Mouse (Mus musculus): Measurements from ENCODE around the gene Slc25a36. TPM values are rescaled to one million over a fixed set of nuclear protein-coding genes. Genes with fewer than 3 reads are reported as not detected.

Slc25a36 gene
- polyA plus RNA-seq, 1 experiment from 2014 or later: 45.1 TPM

GRCm38 (mm10) chr9:97114271-97114670 lies 3.3 kb upstream of the Slc25a36 start:
- no peak overlapping the region for H3K4me3 ChIP-seq (ENCODE audit: low read length)
- 94% methylated on average over 10 of the region's 10 CpGs for WGBS
- no peak for ATAC-seq
- no peaks in the 10 kb centered on the region for H3K36me3 ChIP-seq (ENCODE audit: control insufficient read depth, insufficient read depth, low read length)
- H3K9ac ChIP-seq (ENCODE audit: low read depth, low read length): no peak overlapping the region
- no peaks in the 10 kb centered on the region for H3K9me3 ChIP-seq (ENCODE audit: control insufficient read depth, low read length)
- no peak overlapping the region for H3K27ac ChIP-seq (ENCODE audit: low read length)
- no peaks in the 10 kb centered on the region for H3K27me3 ChIP-seq (replicated peaks; ENCODE audit: control insufficient read depth, insufficient read depth, low read length)
- H3K4me1 ChIP-seq (ENCODE audit: control insufficient read depth, insufficient read depth, low read length): peaks cover 10% of the 10 kb centered on the region; the same call in 1 of the 2 replicates
- H3K4me2 ChIP-seq (ENCODE audit: low read depth, low read length): no peak overlapping the region

GRCm38 (mm10) chr9:97113555-97113929 lies 2.6 kb upstream of the Slc25a36 start:
- Histone ChIP-seq H3K4me2 (ENCODE audit: low read depth, low read length) (no peak overlapping the region), H3K9me3 (ENCODE audit: control insufficient read depth, low read length) (no peaks in the 10 kb centered on the region), H3K27ac (ENCODE audit: low read length) (no peak overlapping the region), H3K4me1 (ENCODE audit: control insufficient read depth, insufficient read depth, low read length) (peaks cover 15% of the 10 kb centered on the region; the same call in 1 of the 2 replicates), H3K36me3 (ENCODE audit: control insufficient read depth, insufficient read depth, low read length) (no peaks in the 10 kb centered on the region), H3K9ac (ENCODE audit: low read depth, low read length) (no peak overlapping the region), H3K4me3 (ENCODE audit: low read length) (no peak overlapping the region), H3K27me3 (replicated peaks; ENCODE audit: control insufficient read depth, insufficient read depth, low read length) (no peaks in the 10 kb centered on the region)
- WGBS: 47% methylated on average over 5 of the region's 5 CpGs
- no peak for ATAC-seq

GRCm38 (mm10) chr9:97112797-97113554 lies 2.0 kb upstream of the Slc25a36 start:
- H3K9me3 ChIP-seq (ENCODE audit: control insufficient read depth, low read length): no peaks in the 10 kb centered on the region
- peaks cover 15% of the 10 kb centered on the region; the same call in 1 of the 2 replicates for H3K4me1 ChIP-seq (ENCODE audit: control insufficient read depth, insufficient read depth, low read length)
- no peak overlapping the region for H3K27ac ChIP-seq (ENCODE audit: low read length)
- H3K36me3 ChIP-seq (ENCODE audit: control insufficient read depth, insufficient read depth, low read length): no peaks in the 10 kb centered on the region
- ATAC-seq: no peak
- H3K9ac ChIP-seq (ENCODE audit: low read depth, low read length): no peak overlapping the region
- no peak overlapping the region for H3K4me2 ChIP-seq (ENCODE audit: low read depth, low read length)
- H3K4me3 ChIP-seq (ENCODE audit: low read length): no peak overlapping the region
- no peaks in the 10 kb centered on the region for H3K27me3 ChIP-seq (replicated peaks; ENCODE audit: control insufficient read depth, insufficient read depth, low read length)
- 72% methylated on average over 24 of the region's 24 CpGs for WGBS

GRCm38 (mm10) chr9:97112238-97112637 lies 1.3 kb upstream of the Slc25a36 start:
- Histone ChIP-seq H3K4me3 (ENCODE audit: low read length) (no peak overlapping the region), H3K4me2 (ENCODE audit: low read depth, low read length) (no peak overlapping the region), H3K27me3 (replicated peaks; ENCODE audit: control insufficient read depth, insufficient read depth, low read length) (no peaks in the 10 kb centered on the region), H3K27ac (ENCODE audit: low read length) (no peak overlapping the region), H3K9ac (ENCODE audit: low read depth, low read length) (no peak overlapping the region), H3K4me1 (ENCODE audit: control insufficient read depth, insufficient read depth, low read length) (peaks cover 15% of the 10 kb centered on the region; the same call in 1 of the 2 replicates), H3K9me3 (ENCODE audit: control insufficient read depth, low read length) (no peaks in the 10 kb centered on the region), H3K36me3 (ENCODE audit: control insufficient read depth, insufficient read depth, low read length) (no peaks in the 10 kb centered on the region; the same call in 1 of the 2 replicates)
- 72% methylated on average over 7 of the region's 7 CpGs for WGBS
- no peak for ATAC-seq

GRCm38 (mm10) chr9:97111506-97111905 lies 549 bp upstream of the Slc25a36 start:
- peak overlapping the region; percentile 51 for H3K4me2 ChIP-seq (ENCODE audit: low read depth, low read length)
- peak overlapping the region; percentile 75 for H3K27ac ChIP-seq (ENCODE audit: low read length)
- H3K36me3 ChIP-seq (ENCODE audit: control insufficient read depth, insufficient read depth, low read length): no peaks in the 10 kb centered on the region; the same call in 1 of the 2 replicates
- no peaks in the 10 kb centered on the region for H3K27me3 ChIP-seq (replicated peaks; ENCODE audit: control insufficient read depth, insufficient read depth, low read length)
- WGBS: 5% methylated on average over 6 of the region's 6 CpGs
- no peaks in the 10 kb centered on the region for H3K9me3 ChIP-seq (ENCODE audit: control insufficient read depth, low read length)
- peaks cover 15% of the 10 kb centered on the region; the same call in 1 of the 2 replicates for H3K4me1 ChIP-seq (ENCODE audit: control insufficient read depth, insufficient read depth, low read length)
- ATAC-seq: no peak
- peak overlapping the region; percentile 75 for H3K4me3 ChIP-seq (ENCODE audit: low read length)
- peak overlapping the region; percentile 94 for H3K9ac ChIP-seq (ENCODE audit: low read depth, low read length)

GRCm38 (mm10) chr9:97106481-97107160 lies 4.3 kb downstream of the Slc25a36 start:
- no peak overlapping the region for H3K27ac ChIP-seq (ENCODE audit: low read length)
- H3K4me3 ChIP-seq (ENCODE audit: low read length): no peak overlapping the region
- H3K4me1 ChIP-seq (ENCODE audit: control insufficient read depth, insufficient read depth, low read length): peaks cover 14% of the 10 kb centered on the region
- no peaks in the 10 kb centered on the region for H3K27me3 ChIP-seq (replicated peaks; ENCODE audit: control insufficient read depth, insufficient read depth, low read length)
- no peak overlapping the region for H3K4me2 ChIP-seq (ENCODE audit: low read depth, low read length)
- H3K9me3 ChIP-seq (ENCODE audit: control insufficient read depth, low read length): no peaks in the 10 kb centered on the region
- H3K36me3 ChIP-seq (ENCODE audit: control insufficient read depth, insufficient read depth, low read length): no peaks in the 10 kb centered on the region; the same call in 1 of the 2 replicates
- no peak overlapping the region for H3K9ac ChIP-seq (ENCODE audit: low read depth, low read length)
- no peak for ATAC-seq
- 90% methylated on average over 5 of the region's 5 CpGs for WGBS

- no peak for ATAC-seq
- H3K36me3 ChIP-seq (ENCODE audit: control insufficient read depth, insufficient read depth, low read length): no peaks in the 10 kb centered on the region; the same call in 1 of the 2 replicates
- H3K4me2 ChIP-seq (ENCODE audit: low read depth, low read length): no peak overlapping the region
- H3K4me3 ChIP-seq (ENCODE audit: low read length): no peak overlapping the region
- no peaks in the 10 kb centered on the region for H3K27me3 ChIP-seq (replicated peaks; ENCODE audit: control insufficient read depth, insufficient read depth, low read length)
- H3K4me1 ChIP-seq (ENCODE audit: control insufficient read depth, insufficient read depth, low read length): peaks cover 14% of the 10 kb centered on the region
- 92% methylated on average over 2 of the region's 2 CpGs for WGBS
- no peaks in the 10 kb centered on the region for H3K9me3 ChIP-seq (ENCODE audit: control insufficient read depth, low read length)
- peak overlapping the region; percentile 53 for H3K27ac ChIP-seq (ENCODE audit: low read length)
- no peak overlapping the region for H3K9ac ChIP-seq (ENCODE audit: low read depth, low read length)
Observed at GRCm38 (mm10) chr9:97105400-97105985, 5.5 kb downstream of the Slc25a36 start.

- ATAC-seq: no peak
- Histone ChIP-seq H3K4me1 (ENCODE audit: control insufficient read depth, insufficient read depth, low read length) (peaks cover 4% of the 10 kb centered on the region), H3K9me3 (ENCODE audit: control insufficient read depth, low read length) (no peaks in the 10 kb centered on the region), H3K36me3 (ENCODE audit: control insufficient read depth, insufficient read depth, low read length) (no peaks in the 10 kb centered on the region; the same call in 1 of the 2 replicates), H3K27ac (ENCODE audit: low read length) (no peak overlapping the region), H3K4me3 (ENCODE audit: low read length) (no peak overlapping the region), H3K4me2 (ENCODE audit: low read depth, low read length) (no peak overlapping the region), H3K27me3 (replicated peaks; ENCODE audit: control insufficient read depth, insufficient read depth, low read length) (no peaks in the 10 kb centered on the region), H3K9ac (ENCODE audit: low read depth, low read length) (no peak overlapping the region)
- 72% methylated on average over 2 of the region's 2 CpGs for WGBS
Observed at GRCm38 (mm10) chr9:97103376-97104061, 7.4 kb downstream of the Slc25a36 start.

- no peak overlapping the region for H3K27ac ChIP-seq (ENCODE audit: low read length)
- peaks cover 4% of the 10 kb centered on the region for H3K4me1 ChIP-seq (ENCODE audit: control insufficient read depth, insufficient read depth, low read length)
- 0 out of 2 replicates have a peak, but pooled peaks cover 6% of the 10 kb centered on the region for H3K36me3 ChIP-seq (ENCODE audit: control insufficient read depth, insufficient read depth, low read length)
- H3K9ac ChIP-seq (ENCODE audit: low read depth, low read length): no peak overlapping the region
- no peak; the same call in 1 of the 2 replicates for ATAC-seq
- H3K9me3 ChIP-seq (ENCODE audit: control insufficient read depth, low read length): no peaks in the 10 kb centered on the region
- no peak overlapping the region for H3K4me2 ChIP-seq (ENCODE audit: low read depth, low read length)
- no peaks in the 10 kb centered on the region for H3K27me3 ChIP-seq (replicated peaks; ENCODE audit: control insufficient read depth, insufficient read depth, low read length)
- WGBS: 59% methylated on average over 4 of the region's 4 CpGs
- no peak overlapping the region for H3K4me3 ChIP-seq (ENCODE audit: low read length)
Observed at GRCm38 (mm10) chr9:97098985-97099384, 12.0 kb downstream of the Slc25a36 start.
